ENCODE assay signal across 15 mouse cellular contexts in genomic region chr4:137941131-137941844, GRCm38 (mm10). TPM values are rescaled to one million over a fixed set of nuclear protein-coding genes. Genes with fewer than 3 reads are reported as not detected.
DNase-seq lines count a peak whose midpoint lies in the region; ATAC-seq and TF ChIP-seq lines count a peak whose summit lies in the region.
"Had no signal": no experiment of that assay in that cellular context is flagged by ENCODE, and none has a peak within 500 bp of the region (broad histone marks: within the 10 kb centered on the region; RNA-seq: fewer than 3 reads in every experiment).

No protein-coding gene starts in this region.

- peak; percentile 41 for DNase-seq in gastrocnemius, adult 18-20 months (ENCODE audit: low spot score)
- no peak for DNase-seq in gastrocnemius, postnatal 36 days
- DNase-seq in left cerebral cortex, adult 2 months (ENCODE audit: extremely low spot score in 1 of 2, low spot score in 2 of 2), result no peak
- DNase-seq in left cerebral cortex, adult 11 months (ENCODE audit: low spot score), result no peak
- DNase-seq in ES-CJ7 (ENCODE audit: low read depth, low spot score), result peak; percentile 29
- no peak for DNase-seq in ovary, postnatal 36 days (ENCODE audit: low spot score)
- DNase-seq in forebrain, embryonic 10.5 days (ENCODE audit: extremely low spot score, low spot score), result no peak
- DNase-seq: kidney, postnatal 36 days; spleen, adult 18-20 months; thymus, adult 2 months had no signal

- no peak overlapping the region for H3K4me2 ChIP-seq in midbrain, embryonic 15.5 days
- H3K4me2 ChIP-seq: forebrain, embryonic 13.5 days; heart, embryonic 15.5 days; liver, embryonic 11.5 days had no signal

- 92% methylated on average over 12 of the region's 12 CpGs for WGBS in midbrain, embryonic 15.5 days
- 92% methylated on average over 12 of the region's 12 CpGs for WGBS in forebrain, embryonic 10.5 days

- H3K27me3 ChIP-seq in midbrain, embryonic 15.5 days (replicated peaks), result no peaks in the 10 kb centered on the region
- peaks cover 7% of the 10 kb centered on the region; the same call in 1 of the 2 replicates for H3K27me3 ChIP-seq in forebrain, embryonic 10.5 days (ENCODE audit: poor library complexity, severe bottlenecking)
- H3K27me3 ChIP-seq: forebrain, embryonic 13.5 days; heart, embryonic 15.5 days had no signal

- TF ChIP-seq CTCF in left cerebral cortex, adult 2 months (IDR thresholded peaks at IDR 0.05), result peak; percentile 16

- peaks cover 8% of the 10 kb centered on the region; the same call in 1 of the 2 replicates for H3K36me3 ChIP-seq in midbrain, embryonic 15.5 days (replicated peaks)
- H3K36me3 ChIP-seq in forebrain, embryonic 10.5 days (replicated peaks), result peaks cover 80% of the 10 kb centered on the region
- H3K36me3 ChIP-seq: G1E had no signal

- H3K4me1 ChIP-seq in midbrain, embryonic 15.5 days, result peaks cover 30% of the 10 kb centered on the region
- H3K4me1 ChIP-seq in forebrain, embryonic 10.5 days, result peaks cover 25% of the 10 kb centered on the region
- H3K4me1 ChIP-seq: heart, embryonic 15.5 days had no signal

- H3K9ac ChIP-seq in midbrain, embryonic 15.5 days, result no peak overlapping the region
- H3K9ac ChIP-seq: forebrain, embryonic 13.5 days; heart, embryonic 15.5 days had no signal

- H3K27ac ChIP-seq in left cerebral cortex, adult 2 months, result peak overlapping the region; percentile 87
- 0 out of 2 replicates have a peak overlapping the region, but pooled peaks have one; percentile 18 for H3K27ac ChIP-seq in midbrain, embryonic 15.5 days
- no peak overlapping the region for H3K27ac ChIP-seq in forebrain, embryonic 10.5 days
- H3K27ac ChIP-seq: forebrain, embryonic 13.5 days; heart, embryonic 15.5 days had no signal

- intact Hi-C loops in gastrocnemius, postnatal 36 days (cut with DNase I), result no loop called here
- intact Hi-C loops in left cerebral cortex, adult 2 months (cut with DNase I), result loop anchor here (5.0 kb wide), 1 partner anchor 209 kb away; no protein-coding TSS in a partner anchor

- no peak overlapping the region for H3K4me3 ChIP-seq in left cerebral cortex, adult 2 months
- no peak overlapping the region for H3K4me3 ChIP-seq in midbrain, embryonic 15.5 days
- H3K4me3 ChIP-seq in forebrain, embryonic 10.5 days, result no peak overlapping the region
- H3K4me3 ChIP-seq: forebrain, embryonic 13.5 days; heart, embryonic 15.5 days had no signal

- H3K9me3 ChIP-seq in midbrain, embryonic 15.5 days, result no peaks in the 10 kb centered on the region
- no peaks in the 10 kb centered on the region for H3K9me3 ChIP-seq in forebrain, embryonic 10.5 days
- H3K9me3 ChIP-seq: forebrain, embryonic 13.5 days; G1E; heart, embryonic 15.5 days had no signal

- peak; percentile 21; the same call in 1 of the 2 replicates for ATAC-seq in midbrain, embryonic 15.5 days (replicated peaks)
- ATAC-seq: forebrain, embryonic 13.5 days had no signal

RNA-seq across cellular contexts. Expression of gene Eif4g3, which starts 51.5 kb away (rescaled TPM):
- total RNA-seq in gastrocnemius, adult 18-20 months (2021), result 100 to 1,000 TPM; 115 to 117 TPM
- total RNA-seq in gastrocnemius, postnatal 36 days (2021), result 100 to 1,000 TPM; 103 to 115 TPM
- total RNA-seq in left cerebral cortex, adult 2 months (2021), result 100 to 1,000 TPM; 179 to 187 TPM
- polyA plus RNA-seq in midbrain, embryonic 15.5 days (2015; fragmentation: Nextera tagmentation; extraction: Ambion mirVana), result 55.7 and 58.5 TPM in 2 replicates
- polyA plus RNA-seq in forebrain, embryonic 10.5 days (2016; fragmentation: Nextera tagmentation; extraction: Ambion mirVana), result 36.5 and 37.2 TPM in 2 replicates

Comparison
In these comparisons a context has a peak if more than half of its experiments do, and no peak if none do; other contexts are left out.
1. DNase-seq: peak in gastrocnemius, adult 18-20 months (single experiment) and ES-CJ7 (single experiment); none in gastrocnemius, postnatal 36 days (0 of 2), left cerebral cortex, adult 2 months (0 of 2), left cerebral cortex, adult 11 months (single experiment), ovary, postnatal 36 days (single experiment) and forebrain, embryonic 10.5 days (single experiment).